Mouse (Mus musculus) ovary, adult 18-20 months (tissue): ENCODE results near the gene Zfp422.
"Not testable (repeated sequence)": the region's sequence is repeated elsewhere in the genome, so short reads cannot be mapped to it uniquely, and the experiment has no call there.

Experiments
- DNase-seq: peaks from one replicate; pipeline ENCODE4 v3.0.0; 2022; ENCODE audit warnings: low spot score, mixed read lengths

Gene Zfp422

GRCm38 (mm10) chr6:116649811-116650210 is 21.0 kb upstream of the Zfp422 start:
- no peak for DNase-seq

DNA sequence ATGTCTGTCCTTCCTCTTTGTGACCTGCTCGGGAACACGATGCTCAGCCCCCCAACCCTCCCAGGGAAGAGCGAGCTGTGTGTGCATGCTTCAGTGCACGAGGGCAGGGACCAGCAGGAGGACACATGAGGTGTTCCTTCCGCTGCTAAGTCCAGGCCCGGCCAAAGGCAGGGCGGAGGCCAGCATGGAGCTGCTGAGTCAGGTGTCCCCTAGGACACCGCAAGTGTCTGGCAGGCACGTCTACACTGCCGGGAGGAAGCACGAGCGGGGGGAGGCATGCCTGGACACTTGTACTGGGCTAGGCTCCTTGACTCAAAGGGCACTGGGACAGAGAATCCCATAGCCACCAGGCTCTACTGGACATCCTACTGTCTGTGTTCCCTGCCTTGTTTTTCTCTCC is 19.0 kb upstream of the Zfp422 start:
- no peak for DNase-seq

GRCm38 (mm10) chr6:116644335-116644734 is 15.5 kb upstream of the Zfp422 start:
- DNase-seq, result no peak

DNA sequence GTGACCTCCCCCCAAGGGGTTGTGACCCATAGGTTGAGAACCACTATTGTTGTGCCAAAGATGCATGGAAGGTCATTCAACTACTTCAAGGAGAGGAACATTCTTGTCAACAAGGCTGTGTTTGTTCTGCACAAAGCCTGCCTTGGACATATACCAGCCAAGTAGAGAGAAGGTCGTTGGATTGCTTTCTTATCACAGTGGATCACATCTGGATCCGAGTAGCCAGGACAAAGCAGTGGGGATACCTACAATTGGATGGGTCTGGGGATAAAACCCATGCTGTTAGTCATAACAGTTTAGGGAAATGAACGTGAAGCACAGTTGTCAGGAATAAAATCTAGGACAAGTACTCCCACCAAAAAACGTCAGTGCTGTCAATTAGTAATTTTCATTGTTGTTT is 15.1 kb upstream of the Zfp422 start:
- no peak for DNase-seq

- no peak for DNase-seq
Measured at GRCm38 (mm10) chr6:116642942-116643341, 14.1 kb upstream of the Zfp422 start.

- no peak for DNase-seq
Measured at GRCm38 (mm10) chr6:116639663-116640062, 10.9 kb upstream of the Zfp422 start.

DNA sequence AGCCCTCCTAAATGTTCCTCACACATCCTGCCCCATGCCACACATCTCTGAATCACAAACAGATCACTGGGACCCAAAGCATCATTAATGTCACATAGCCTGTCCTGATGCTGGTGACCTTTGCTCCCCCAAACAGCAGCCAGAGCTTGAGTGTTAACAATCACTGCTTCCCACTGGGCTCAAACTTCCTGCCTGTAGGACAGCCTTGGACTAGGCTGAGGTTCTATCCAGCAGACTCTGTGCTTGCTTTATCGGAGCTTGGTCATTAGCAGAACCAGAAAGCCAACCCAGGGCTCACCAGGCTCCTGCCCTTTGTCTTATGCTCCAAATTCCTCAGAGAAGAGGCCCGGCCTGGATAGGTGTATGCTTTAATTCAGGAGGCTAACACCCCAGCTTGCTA is 10.1 kb upstream of the Zfp422 start:
- no peak for DNase-seq

DNA sequence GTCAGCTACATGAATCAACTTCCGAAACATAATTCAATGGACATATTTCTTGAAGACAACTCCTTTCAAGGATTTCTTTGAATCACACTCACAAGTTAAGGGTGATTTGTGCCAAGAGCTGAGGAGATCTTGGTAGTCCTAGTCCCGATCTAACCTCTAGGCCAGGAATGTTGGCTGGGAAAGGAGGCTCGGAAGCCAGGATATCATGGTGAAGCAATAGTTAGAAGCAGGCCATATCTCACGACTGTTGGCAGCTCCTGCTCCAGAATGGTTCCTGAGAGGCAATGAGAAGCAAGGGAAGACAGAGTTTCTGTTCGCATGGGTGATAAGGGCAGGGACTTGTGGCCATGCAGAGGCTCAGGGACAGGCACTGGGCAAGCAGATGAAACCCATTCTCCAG is 8.7 kb upstream of the Zfp422 start:
- DNase-seq, result no peak

DNA sequence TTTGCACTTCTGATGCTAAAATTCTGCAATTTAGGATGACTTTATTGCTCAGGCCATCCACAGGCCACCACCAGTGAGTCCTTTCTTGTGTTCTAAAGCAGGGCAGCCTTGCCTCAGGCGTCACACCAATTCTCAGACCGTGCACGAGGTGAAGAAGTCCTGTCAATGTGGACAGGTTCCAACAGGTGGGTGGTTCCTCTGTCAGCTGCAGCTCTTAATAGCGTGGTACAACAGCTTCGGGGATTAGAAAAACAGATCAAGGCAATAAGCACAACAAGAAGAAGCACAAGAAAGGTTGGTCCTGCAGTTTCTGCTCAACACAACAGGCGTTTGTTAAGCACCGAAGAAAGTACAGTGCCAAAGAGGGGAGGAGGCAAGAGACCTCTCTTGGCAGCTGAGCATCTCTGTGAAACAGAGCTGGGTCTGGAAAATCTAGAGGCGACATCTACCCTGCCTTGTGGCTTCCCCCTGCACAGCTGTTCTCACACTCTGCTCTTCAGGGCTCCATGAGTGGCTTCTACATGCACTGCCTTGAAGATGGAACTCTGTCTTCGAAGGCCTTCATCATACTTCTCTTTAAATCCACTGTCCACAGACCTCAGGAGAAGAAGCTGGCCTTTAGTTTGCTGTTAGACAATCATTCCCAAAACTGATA is 7.9 kb upstream of the Zfp422 start:
- DNase-seq, result no peak

DNA sequence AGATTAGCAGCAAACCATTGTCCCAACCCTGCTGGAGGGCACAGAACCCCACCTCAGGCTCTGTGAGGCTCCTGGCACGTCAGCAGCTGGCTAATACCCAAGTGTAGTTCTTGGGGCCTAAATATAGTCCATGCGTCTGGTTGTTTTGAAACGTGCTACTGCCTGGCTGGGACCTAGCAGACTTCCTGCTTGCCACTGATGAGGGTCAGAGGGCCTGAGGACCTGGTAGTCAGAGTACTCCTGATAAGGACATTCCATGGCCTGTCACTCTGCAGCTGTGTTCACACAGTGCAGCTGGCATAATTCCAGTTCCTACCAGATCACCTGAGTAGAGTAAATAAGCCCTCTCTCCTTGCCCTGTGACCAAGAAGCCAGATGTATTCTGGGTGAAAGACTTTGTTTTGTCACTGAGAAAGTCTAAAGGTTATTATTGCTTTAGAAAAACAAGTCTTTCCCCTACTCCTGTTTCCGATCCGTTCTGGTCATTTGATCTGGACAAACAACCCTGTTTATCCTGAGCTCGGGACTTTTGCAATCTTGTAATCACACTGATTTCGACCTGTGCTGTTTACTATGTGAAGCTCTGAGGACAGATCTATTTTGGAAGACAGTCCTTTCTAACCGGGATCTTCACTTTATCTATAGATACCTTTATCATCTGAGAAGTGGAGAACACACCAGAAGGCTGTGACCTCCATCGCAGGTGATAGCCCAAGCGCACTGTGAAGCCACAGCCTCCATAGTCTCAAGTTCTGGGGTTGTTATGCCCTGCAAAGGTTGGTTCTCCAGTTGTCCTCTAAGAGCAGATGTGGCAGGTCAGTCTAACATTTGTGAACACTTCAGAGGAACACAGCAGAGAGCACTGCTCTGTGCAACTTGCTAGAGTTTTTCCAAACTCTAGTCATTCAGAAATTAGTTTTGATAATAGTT is 6.7 kb upstream of the Zfp422 start:
- DNase-seq, result peak; percentile 64

- DNase-seq, result no peak
Measured at GRCm38 (mm10) chr6:116633741-116634695, 5.2 kb upstream of the Zfp422 start.

DNA sequence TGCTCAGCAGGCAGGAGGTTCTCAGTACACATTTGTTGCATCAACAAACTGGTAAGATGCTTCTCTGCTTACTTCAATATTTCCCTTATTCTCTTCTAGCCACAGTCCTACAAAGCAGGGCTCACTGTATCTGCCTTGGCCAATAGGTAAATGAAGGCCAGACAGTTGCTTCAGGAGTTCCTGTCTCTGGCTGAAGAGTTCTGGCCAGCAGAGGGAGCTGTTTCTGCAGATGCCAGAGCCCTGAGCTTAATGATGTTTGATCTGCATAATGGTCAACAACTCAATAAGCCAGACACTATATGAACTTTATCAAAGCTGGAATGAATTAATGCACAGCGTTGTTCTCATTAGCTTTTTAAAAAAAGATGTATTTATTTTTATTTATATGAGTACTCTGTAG is 3.3 kb upstream of the Zfp422 start:
- peak; percentile 43 for DNase-seq

- no peak for DNase-seq
Measured at GRCm38 (mm10) chr6:116629766-116630165, 967 bp upstream of the Zfp422 start.

- no peak for DNase-seq
Measured at GRCm38 (mm10) chr6:116628095-116628494, 704 bp downstream of the Zfp422 start.

DNA sequence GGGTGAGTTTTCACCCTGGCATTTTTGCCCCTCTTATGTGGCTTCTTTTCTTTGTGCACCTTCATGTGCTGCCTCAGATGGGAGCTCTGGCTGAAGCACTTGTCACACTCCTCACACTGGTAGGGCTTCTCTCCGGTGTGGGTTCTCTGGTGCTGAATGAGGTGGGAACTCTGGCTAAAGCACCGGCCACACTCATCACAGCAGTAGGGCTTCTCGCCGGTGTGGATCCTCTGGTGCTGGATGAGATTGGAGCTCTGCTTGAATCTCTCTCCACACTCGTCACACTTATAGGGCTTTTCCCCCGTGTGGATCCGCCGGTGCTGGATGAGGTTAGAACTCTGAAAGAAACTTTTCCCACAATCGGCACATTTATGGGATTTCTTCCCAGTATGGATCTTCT is 2.4 kb downstream of the Zfp422 start:
- not testable (repeated sequence) for DNase-seq

GRCm38 (mm10) chr6:116621318-116622023 is 7.3 kb downstream of the Zfp422 start:
- DNase-seq, result no peak

DNA sequence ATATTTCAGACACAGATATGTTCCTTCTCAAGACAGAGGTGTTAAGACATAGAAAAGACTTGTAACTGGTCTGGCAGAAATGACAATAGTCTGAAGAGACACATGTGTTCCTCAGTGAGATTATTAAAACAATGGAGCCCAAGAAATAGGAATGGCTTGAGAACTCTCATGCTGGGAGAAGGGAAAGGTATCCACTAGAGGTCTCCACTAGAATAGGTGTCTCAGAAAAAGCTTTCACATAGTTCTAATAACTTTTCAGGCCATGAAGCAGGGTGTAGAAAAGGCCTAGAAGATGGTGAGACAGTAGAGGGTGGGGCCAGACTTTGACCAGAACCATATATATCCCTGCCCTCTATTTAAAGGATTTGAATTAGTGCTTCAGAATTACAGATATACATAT is 10.7 kb downstream of the Zfp422 start:
- DNase-seq, result no peak

- DNase-seq, result no peak
Measured at GRCm38 (mm10) chr6:116615719-116616118, 13.1 kb downstream of the Zfp422 start.

DNA sequence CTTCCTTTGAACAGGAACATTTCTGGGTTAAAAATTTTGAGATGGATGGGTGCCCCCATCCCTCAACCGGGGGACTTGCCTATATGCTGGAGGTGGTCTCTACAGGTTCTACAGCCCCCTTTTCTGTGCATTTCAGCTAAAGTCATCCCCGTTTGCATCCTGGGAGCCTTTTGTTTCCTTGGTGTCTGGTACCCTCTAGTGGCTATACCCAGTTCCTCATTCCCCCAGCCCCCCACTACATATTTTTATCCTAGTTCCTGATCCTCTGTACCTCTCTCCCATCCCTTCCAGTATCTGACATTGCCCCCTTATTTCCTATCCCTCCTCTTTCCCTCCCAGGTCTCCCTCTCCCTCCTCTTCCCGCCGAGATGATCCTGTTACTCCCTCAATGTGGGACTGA is 21.6 kb downstream of the Zfp422 start:
- DNase-seq, result no peak

DNA sequence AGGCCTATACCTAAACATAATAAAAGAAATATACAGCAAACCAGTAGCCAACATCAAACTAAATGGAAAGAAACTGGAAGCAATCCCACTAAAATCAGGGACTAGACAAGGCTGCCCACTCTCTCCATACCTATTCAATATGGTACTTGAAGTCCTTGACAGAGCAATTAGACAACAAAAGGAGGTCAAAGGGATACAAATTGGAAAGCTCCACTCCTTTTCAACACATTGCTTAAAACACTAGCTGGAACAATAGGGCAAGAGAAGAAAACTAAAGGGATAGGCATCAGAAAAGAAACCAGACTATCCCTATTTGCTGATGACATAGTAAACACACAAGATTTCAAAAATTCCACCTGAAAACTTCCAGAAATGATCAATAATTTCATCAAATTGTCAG is 27.8 kb downstream of the Zfp422 start:
- DNase-seq, result not testable (repeated sequence)

- no peak for DNase-seq
Measured at GRCm38 (mm10) chr6:116584095-116584494, 44.7 kb downstream of the Zfp422 start, which contains the start of gene Olfr215. Gene Olfr215 (minus strand): TSS chr6:116584195.
